Mouse (Mus musculus) WW6 (cell line): ENCODE data around the gene Gm10643.

ENCODE experiments used
- DNase-seq: peaks from one replicate; pipeline ENCODE4 v3.0.0-alpha.2; 2013; ENCODE audit warnings: low read depth, low spot score

Gm10643 gene

DNA sequence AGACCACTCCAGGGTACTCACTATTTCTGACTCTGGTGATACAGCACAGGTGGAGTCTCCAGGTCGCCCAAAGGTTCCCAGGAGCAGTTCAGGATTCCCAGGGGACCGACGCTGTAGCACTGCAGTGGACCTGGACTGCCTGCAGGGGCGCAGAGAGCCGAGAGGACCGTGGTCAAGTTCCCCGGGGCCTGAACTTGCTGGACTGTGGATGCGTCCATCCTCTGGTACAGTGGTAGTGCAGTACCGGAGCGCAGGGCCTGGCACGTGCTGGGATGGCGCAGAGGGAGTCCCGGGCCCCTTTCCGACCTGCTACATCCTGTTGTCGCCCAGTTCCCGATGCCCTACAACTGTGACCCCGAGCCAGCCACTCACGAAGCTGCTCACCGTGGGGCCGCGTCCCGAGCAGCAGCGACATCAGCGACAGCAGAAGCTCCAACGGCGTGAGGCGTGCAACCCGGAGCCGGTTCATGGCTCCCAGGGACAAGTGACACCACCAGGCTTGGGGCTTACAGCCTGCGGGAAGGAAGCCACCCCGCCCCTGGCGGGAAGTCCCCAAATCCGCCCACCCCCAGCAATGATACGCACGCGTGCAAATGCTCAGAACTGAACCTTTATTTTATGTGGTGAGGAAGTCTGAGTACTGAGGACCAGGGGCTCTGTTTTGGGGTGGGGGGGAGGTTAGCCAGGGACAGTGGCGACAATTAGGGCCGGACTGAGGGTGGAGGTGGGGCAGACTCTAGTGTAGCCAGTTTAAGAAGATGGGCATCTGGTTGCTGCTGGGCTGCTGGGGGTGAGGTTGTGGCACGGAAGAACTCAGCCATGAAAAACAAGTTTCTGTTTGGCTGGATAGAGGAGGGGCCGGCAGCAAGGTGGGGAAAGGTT lies 22.6 kb downstream of the Gm10643 start, which contains the start of gene Il27ra:
Gene Il27ra, minus strand, starts transcription at position 524 of the 882 bp plus-strand sequence.
- DNase-seq: no peak

DNA sequence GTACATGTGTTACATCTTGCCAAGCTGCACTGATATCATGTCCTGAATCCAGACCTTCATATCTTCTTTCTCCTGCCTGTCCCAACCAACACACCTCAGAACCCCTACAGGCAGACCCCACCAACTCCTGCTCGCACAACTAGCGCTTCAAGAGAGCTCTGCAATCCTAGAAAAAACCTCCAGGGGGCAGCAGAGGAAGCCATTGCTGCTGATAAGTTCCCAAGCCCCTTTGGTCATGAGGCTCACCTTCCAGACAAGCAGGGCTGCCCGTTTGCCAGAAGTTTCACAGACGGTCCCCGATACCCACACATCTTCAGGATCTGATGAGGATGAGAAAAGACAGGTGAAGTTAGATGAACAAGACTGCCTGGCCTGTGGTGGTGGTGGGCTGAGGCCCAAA lies 25.9 kb downstream of the Gm10643 start:
- peak; percentile 74 for DNase-seq

DNA sequence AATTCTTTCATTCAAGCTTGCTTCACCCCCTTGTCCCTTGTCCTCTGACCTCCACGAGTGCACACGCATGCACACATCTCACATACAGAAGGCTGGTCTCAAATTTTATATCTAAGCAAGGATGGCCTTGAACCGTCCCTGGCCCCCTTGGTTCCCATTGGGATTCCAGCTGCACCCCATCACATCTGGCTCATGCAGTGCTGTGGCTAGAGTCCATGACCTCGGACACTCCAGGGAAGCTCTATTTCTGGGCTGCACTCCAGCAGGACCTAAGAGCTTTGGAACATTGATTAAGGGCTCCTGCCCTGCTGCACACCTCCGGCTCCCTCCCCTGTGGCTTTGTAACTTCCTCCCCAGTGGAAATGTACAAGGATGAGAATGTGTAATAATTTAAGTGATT lies 26.9 kb downstream of the Gm10643 start:
- no peak for DNase-seq

DNA sequence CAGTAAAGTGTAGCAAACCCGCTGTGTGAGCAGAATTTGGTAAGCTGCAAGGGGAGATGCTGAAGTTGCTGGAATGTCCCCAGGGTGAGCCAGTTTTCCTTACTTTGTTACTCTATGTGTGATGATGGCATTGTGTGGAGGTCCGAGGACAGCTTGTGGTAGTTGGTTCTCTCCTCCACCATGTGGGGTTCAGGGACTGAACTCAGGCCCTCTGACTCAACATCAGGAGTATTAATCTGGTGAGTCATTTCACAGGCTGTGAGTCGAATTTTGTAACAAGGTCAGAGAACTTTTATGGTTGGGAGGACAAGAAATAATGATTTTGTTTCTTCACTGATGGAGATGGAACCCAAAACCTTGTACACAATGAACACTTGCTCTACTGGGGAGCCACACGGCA lies 32.2 kb downstream of the Gm10643 start:
- DNase-seq: no peak

DNA sequence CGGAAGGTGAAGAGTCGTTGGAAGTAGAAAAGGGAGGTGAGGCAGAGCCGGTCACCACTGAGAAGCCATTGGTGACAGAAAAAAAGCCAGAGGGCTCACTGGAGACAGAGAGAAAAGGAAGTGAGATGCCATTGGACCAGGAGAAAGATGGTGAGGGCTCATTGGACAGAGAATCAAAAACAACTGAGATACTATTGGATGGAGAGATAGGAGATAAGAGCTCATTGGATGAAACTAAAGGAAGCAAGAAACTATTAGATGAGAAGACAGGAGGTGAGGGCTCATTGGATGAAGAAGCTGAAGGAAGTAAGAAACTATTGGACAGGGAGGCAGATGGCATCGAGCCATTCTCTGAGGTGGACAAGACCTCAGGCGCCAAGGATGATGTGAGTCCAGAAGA lies 35.7 kb downstream of the Gm10643 start:
- no peak for DNase-seq

DNA sequence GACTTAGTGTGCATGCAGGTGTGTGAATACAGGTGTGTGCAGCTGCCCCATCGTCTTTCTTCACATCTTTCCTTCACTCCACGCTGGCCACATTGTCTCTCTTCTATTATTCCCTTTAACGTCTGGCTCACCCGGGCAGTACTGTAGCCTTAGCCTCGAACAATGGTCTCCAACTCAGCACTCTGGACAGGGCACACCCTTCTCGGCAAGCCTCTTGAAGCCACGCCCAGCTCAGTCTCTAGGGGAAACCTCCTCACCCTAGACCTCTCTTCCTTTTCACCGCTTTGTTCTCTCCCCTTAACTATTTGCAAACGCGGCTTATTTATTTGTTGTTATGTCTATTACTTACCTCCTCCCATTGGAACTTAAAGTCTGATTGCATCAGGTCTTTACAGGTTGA lies 37.5 kb downstream of the Gm10643 start:
- DNase-seq: peak; percentile 61

DNA sequence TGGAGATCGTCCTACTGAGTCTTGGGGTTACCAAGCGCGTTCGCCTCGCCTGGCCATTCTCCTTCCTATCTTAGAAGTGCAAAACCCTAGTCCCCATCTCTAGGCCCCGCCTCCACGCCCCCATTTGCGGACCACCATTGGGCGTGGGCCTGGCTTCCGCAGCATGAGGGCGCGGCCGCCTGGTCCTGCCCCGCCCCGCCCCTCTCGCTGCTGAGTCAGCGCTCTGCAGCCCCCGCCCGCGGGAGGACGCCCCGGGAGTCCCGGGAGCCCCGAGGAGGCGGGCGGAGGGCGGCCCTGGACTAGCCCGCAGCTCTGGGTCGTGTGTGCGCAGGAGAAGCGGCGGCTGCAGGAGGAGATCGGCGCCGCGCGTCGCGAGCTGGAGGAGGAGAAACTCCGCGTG lies 39.1 kb downstream of the Gm10643 start:
- peak; percentile 59 for DNase-seq

DNA sequence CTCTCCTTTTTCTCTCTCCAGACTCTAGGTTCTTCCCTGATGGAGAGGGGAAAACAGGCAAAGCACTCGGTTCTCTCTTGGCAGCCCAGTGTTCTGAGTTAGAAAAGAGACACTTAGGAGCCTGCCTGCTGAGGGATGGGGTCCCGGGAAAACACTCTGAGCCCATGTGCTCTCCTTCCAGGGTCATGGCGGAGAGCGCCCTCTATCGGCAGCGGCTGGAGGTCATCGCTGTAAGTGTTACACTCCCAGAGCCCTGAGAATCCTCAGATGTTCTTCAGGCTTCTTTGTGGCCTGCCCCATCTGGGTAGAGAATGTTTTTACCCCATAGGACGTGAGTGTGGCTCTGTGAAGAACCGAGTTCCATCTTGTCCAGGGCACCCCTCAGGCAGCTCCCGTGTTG lies 40.8 kb downstream of the Gm10643 start:
- DNase-seq: peak; percentile 70

DNA sequence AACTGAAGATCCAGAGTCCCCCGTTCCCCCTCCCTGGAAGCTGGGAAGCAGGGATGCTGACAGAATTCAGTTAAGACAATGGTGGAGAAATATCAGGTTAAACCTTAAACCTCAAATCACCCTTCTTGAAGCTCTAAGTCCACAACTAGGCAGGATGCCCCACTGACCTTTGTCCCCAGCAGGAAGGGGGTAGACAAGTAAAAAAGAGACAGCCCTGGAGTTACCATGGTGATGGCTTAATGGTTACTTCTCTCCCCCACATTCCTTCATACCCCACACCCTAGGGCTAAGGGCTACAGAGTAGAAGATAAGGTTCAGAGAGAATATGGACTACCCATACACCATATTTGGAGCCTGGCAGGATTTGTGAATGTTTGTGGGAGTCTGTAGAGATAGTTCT lies 41.3 kb downstream of the Gm10643 start:
- DNase-seq: no peak

DNA sequence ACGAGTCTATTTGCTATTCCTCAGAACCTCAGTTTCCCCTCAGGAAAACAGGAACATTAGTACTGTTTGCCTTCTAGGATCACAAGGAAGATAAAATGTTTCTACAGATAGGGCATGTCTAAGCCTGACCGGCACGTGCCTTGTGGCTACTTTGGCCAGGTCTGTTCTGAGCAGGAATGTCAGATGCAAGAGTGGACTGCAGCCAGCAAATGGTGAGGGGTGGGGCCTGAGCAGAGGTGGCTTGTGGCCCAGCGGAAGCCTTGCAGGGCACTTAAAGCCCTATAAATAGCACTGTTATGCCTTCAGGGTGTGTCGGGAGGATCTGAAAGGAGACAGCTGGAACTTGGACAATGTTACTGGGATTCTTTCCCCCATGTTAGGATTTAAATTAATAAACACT lies 41.9 kb downstream of the Gm10643 start:
- no peak for DNase-seq

DNA sequence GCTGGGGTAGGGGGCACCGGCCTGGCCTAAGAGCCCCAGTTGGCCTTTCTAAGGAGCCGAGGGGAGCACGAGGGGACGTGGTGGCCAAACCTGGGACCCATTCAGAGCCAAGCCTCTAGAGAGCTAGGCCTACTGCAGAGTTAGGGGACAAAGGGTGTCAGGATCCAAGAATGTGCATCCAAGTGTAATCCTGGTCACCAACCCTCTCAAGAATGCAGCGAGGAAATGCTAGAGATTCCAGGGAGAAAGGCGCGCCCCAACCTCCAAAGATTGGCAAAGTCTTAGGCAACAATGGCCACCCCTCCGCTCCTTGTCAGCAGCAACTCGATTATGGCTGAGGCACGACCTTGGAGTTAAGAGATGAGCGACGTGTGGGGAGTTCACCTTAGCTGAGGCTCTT lies 43.4 kb downstream of the Gm10643 start:
- DNase-seq: no peak

DNA sequence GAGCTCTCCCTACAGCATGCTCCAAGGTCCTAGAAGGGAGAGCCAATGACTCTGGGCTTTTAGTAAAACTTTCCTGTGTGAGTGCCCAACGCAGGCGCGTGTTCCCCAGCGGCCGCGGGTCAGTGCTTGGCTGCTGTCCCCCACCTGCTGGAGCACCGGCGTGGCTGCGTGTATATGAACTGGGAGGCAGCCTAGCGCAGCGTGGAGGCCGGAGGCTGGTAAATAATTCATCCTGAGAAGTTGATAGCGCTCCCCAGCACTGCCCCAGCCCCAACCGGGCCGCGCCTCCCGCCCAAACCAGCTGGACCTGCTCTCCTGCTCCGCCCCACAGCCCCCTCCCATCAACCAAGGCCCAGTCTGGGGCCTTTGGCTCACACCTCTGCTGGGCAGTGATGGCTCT lies 43.8 kb downstream of the Gm10643 start, which contains the start of gene Palm3:
Gene Palm3, plus strand, starts transcription at position 376 of the 400 bp plus-strand sequence.
- DNase-seq: no peak

DNA sequence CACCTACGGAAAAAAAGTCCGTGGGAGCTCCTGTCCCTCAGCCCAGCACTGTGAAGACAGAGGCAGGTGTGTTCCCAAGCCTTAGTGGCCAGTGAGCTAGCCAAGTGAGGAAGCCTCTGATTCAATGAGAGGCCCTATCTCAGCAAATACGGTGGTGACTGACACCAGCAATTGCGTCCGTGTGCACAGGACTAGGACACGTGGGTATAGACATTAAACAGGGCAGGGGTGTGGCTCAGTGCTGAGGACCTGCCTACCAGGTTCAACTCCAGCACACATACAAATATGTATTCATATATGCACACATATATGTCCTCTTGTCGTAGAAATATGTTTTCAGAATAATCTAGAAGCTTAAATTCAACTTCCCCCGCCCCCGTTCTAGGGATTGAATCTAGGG lies 45.2 kb downstream of the Gm10643 start:
- no peak for DNase-seq

DNA sequence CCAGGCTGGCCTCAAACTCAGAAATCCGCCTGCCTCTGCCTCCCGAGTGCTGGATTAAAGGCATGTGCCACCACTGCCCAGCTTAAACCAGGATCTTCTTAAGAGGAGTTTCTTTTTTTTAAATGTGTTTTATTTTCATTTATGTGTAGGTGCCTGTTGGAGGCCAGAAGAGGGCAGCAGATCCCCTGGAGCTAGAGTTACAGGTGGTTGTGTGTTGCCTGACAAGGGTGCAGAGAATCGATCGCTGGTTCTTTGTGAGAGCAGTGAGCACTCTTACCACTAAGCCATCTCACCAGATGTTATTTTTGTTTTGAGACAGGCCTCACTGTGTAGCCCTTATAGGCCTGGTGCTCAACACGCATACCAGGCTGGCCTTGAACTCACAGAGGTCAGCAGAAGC lies 49.1 kb downstream of the Gm10643 start:
- DNase-seq: no peak
